Mouse (Mus musculus) intestine, postnatal 0 days (tissue): ENCODE results near the gene Cfap298. TPM values are rescaled to one million over a fixed set of nuclear protein-coding genes. Genes with fewer than 3 reads are reported as not detected.

ENCODE experiments used
- ATAC-seq: fragments of 200-750 bp; cut with Nextera tagmentation; 2 replicates; pipeline ENCODE4 v1.8.0; 2017; ENCODE audit warnings: mild to moderate bottlenecking, moderate TSS enrichment, moderate library complexity
- H3K27ac ChIP-seq: fragments of 300-500 bp; sonication (generic); 2 replicates; pipeline ENCODE4 v1.5.1; 2014; ENCODE audit warnings: mild to moderate bottlenecking, low read depth, low read length, moderate library complexity
- H3K27me3 ChIP-seq: fragments of 300-500 bp; sonication (generic); replicated peaks from 2 replicates; pipeline ENCODE4 v1.6.1; 2014; ENCODE audit warnings: low read length, mixed read lengths; ENCODE audit not compliant: control insufficient read depth, insufficient read depth
- H3K36me3 ChIP-seq: fragments of 300-500 bp; sonication (generic); 2 replicates; pipeline ENCODE4 v1.6.1; 2014; ENCODE audit warnings: mild to moderate bottlenecking, moderate library complexity; ENCODE audit not compliant: control insufficient read depth, insufficient read depth
- H3K4me1 ChIP-seq: fragments of 300-500 bp; sonication (generic); replicated peaks from 2 replicates; pipeline ENCODE4 v1.6.1; 2014; ENCODE audit warnings: antibody characterized with exemption, low read length, mixed read lengths; ENCODE audit not compliant: control insufficient read depth, insufficient read depth
- H3K4me2 ChIP-seq: fragments of 300-500 bp; sonication (generic); replicated peaks from 2 replicates; pipeline ENCODE4 v1.6.1; 2014; ENCODE audit warnings: low read depth, mild to moderate bottlenecking, moderate library complexity
- H3K4me3 ChIP-seq: fragments of 300-500 bp; sonication (generic); 2 replicates; pipeline ENCODE4 v1.5.1; 2014; ENCODE audit warnings: low read depth, low read length
- H3K9ac ChIP-seq: fragments of 300-500 bp; sonication (generic); 2 replicates; pipeline ENCODE4 v1.6.1; 2014; ENCODE audit warnings: mild to moderate bottlenecking, low read depth, low read length
- H3K9me3 ChIP-seq: fragments of 300-500 bp; sonication (generic); 2 replicates; pipeline ENCODE4 v1.6.1; 2016; ENCODE audit warnings: mixed run types; ENCODE audit not compliant: control insufficient read depth
- CTCF ChIP-seq: sonication (generic); IDR thresholded peaks from 2 replicates; pipeline ENCODE4 v1.5.1; 2016; ENCODE audit warnings: low read depth, mild to moderate bottlenecking, control low read depth, antibody characterized with exemption, moderate library complexity
- WGBS: fragments of 180-500 bp; shearing (Covaris S2); extraction: QIAGEN DNeasy Blood & Tissue Kit; methylation state at CpG from one replicate; pipeline ENCODE4 v1.1.7; 2014; 5-methylcytosine and 5-hydroxymethylcytosine counted together
- polyA plus RNA-seq: library from polyadenylated mRNA; unstranded; fragments of >200 nt; fragmentation: Nextera tagmentation; extraction: Ambion mirVana; gene quantifications from 2 replicates; pipeline ENCODE4 v1.2.1, GENCODE M21; 2015

Gene Cfap298
- polyA plus RNA-seq, 1 experiment from 2014 or later, result 22.1 TPM

- Histone ChIP-seq H3K4me3 (no peak overlapping the region), H3K9me3 (no peaks in the 10 kb centered on the region), H3K36me3 (no peaks in the 10 kb centered on the region), H3K4me1 (no peaks in the 10 kb centered on the region), H3K4me2 (no peak overlapping the region), H3K27ac (no peak overlapping the region), H3K27me3 (no peaks in the 10 kb centered on the region), H3K9ac (no peak overlapping the region)
- WGBS, result 51% methylated on average over 5 of the region's 5 CpGs
- TF ChIP-seq CTCF, result no peak
- no peak for ATAC-seq
These were observed 31.6 kb downstream of the Cfap298 start for GRCm38 (mm10) chr16:90903300-90903699.

GRCm38 (mm10) chr16:90901364-90901763, 33.5 kb downstream of the Cfap298 start:
- H3K36me3 ChIP-seq, result no peaks in the 10 kb centered on the region
- WGBS, result 62% methylated on average over 4 of the region's 4 CpGs
- ATAC-seq, result no peak

GRCm38 (mm10) chr16:90899498-90899897, 35.4 kb downstream of the Cfap298 start:
- H3K27ac ChIP-seq, result no peak overlapping the region
- H3K9ac ChIP-seq, result no peak overlapping the region
- no peaks in the 10 kb centered on the region for H3K27me3 ChIP-seq
- H3K4me3 ChIP-seq, result no peak overlapping the region
- 30% methylated on average over 12 of the region's 12 CpGs for WGBS
- H3K36me3 ChIP-seq, result no peaks in the 10 kb centered on the region
- TF ChIP-seq CTCF, result no peak
- no peaks in the 10 kb centered on the region for H3K9me3 ChIP-seq
- ATAC-seq, result no peak
- no peaks in the 10 kb centered on the region for H3K4me1 ChIP-seq
- H3K4me2 ChIP-seq, result no peak overlapping the region

More at GRCm38 (mm10) chr16:90901364-90901763, 33.5 kb downstream of the Cfap298 start:
- Histone ChIP-seq H3K9ac (no peak overlapping the region), H3K9me3 (no peaks in the 10 kb centered on the region), H3K4me3 (no peak overlapping the region), H3K27me3 (no peaks in the 10 kb centered on the region), H3K27ac (no peak overlapping the region), H3K4me2 (no peak overlapping the region), H3K4me1 (no peaks in the 10 kb centered on the region)
- TF ChIP-seq CTCF, result no peak

GRCm38 (mm10) chr16:90897651-90898050, 37.3 kb downstream of the Cfap298 start:
- H3K27me3 ChIP-seq, result no peaks in the 10 kb centered on the region
- H3K4me1 ChIP-seq, result no peaks in the 10 kb centered on the region
- no peak overlapping the region for H3K9ac ChIP-seq
- no peaks in the 10 kb centered on the region for H3K36me3 ChIP-seq
- H3K27ac ChIP-seq, result no peak overlapping the region
- no peak for ATAC-seq
- no peak overlapping the region for H3K4me3 ChIP-seq
- no peaks in the 10 kb centered on the region for H3K9me3 ChIP-seq
- no peak overlapping the region for H3K4me2 ChIP-seq
- no peak for TF ChIP-seq CTCF
- WGBS, result 89% methylated on average over 3 of the region's 3 CpGs

GRCm38 (mm10) chr16:90893792-90894191, 41.1 kb downstream of the Cfap298 start:
- no peak for TF ChIP-seq CTCF
- 49% methylated on average over 9 of the region's 9 CpGs for WGBS
- no peak overlapping the region for H3K4me3 ChIP-seq
- no peaks in the 10 kb centered on the region for H3K36me3 ChIP-seq
- no peak overlapping the region for H3K9ac ChIP-seq
- no peaks in the 10 kb centered on the region for H3K9me3 ChIP-seq
- no peak for ATAC-seq
- no peaks in the 10 kb centered on the region; the same call in 1 of the 2 replicates for H3K4me1 ChIP-seq
- no peak overlapping the region for H3K4me2 ChIP-seq
- no peak overlapping the region for H3K27ac ChIP-seq
- 0 out of 2 replicates have a peak, but pooled peaks cover 4% of the 10 kb centered on the region for H3K27me3 ChIP-seq

DNA sequence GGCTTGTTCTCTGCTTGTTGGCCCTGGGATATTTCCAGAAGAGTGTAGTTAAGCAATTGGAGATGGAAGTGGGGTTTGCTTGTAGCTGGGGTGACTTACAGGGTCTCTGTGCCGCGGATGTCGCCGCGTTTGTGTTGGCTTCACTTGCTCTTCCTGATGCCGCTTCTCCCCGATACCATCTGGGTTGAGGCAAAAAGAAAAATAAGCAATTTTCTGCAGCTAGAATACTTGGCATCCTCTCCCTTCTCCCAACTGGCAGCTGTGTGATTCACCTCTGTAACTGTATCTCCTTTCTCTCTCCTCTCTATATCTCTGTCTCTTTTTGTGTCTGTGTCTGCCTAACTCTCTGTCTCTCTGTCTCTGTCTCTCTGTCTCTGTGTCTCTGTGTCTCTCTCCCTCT, 41.9 kb downstream of the Cfap298 start:
- TF ChIP-seq CTCF, result no peak
- 77% methylated on average over 7 of the region's 7 CpGs for WGBS

GRCm38 (mm10) chr16:90892081-90892480, 42.8 kb downstream of the Cfap298 start:
- no peak for ATAC-seq

More for the DNA sequence above, 41.9 kb downstream of the Cfap298 start:
- Histone ChIP-seq H3K27me3 (0 out of 2 replicates have a peak, but pooled peaks cover 4% of the 10 kb centered on the region), H3K36me3 (no peaks in the 10 kb centered on the region), H3K4me2 (no peak overlapping the region), H3K9me3 (no peaks in the 10 kb centered on the region), H3K4me1 (no peaks in the 10 kb centered on the region; the same call in 1 of the 2 replicates), H3K9ac (no peak overlapping the region), H3K27ac (no peak overlapping the region), H3K4me3 (no peak overlapping the region)
- ATAC-seq, result no peak

More at GRCm38 (mm10) chr16:90892081-90892480, 42.8 kb downstream of the Cfap298 start:
- Histone ChIP-seq H3K4me3 (no peak overlapping the region), H3K4me1 (no peaks in the 10 kb centered on the region; the same call in 1 of the 2 replicates), H3K4me2 (no peak overlapping the region; the same call in 1 of the 2 replicates), H3K27me3 (0 out of 2 replicates have a peak, but pooled peaks cover 4% of the 10 kb centered on the region), H3K36me3 (no peaks in the 10 kb centered on the region), H3K9ac (no peak overlapping the region), H3K9me3 (no peaks in the 10 kb centered on the region), H3K27ac (no peak overlapping the region)
- TF ChIP-seq CTCF, result no peak
- 15% methylated on average over 8 of the region's 8 CpGs for WGBS
